Mouse (Mus musculus): ENCODE measurements at regions not wholly inside any gene's neighbourhood (a gene's known extent, or its start where the extent isn't known, plus 50 kb on each side); places are given as distances from the start of the nearest gene placed in this dataset.

GRCm38 (mm10) chr14:82745383-82745782, 1698.0 kb upstream of the Pcdh17 start:
- no peak overlapping the region for H3K4me2 ChIP-seq (replicated peaks)
- no peak overlapping the region for H3K4me3 ChIP-seq
- H3K9me3 ChIP-seq: no peaks in the 10 kb centered on the region
- H3K9ac ChIP-seq (replicated peaks): no peak overlapping the region
- WGBS: 40% methylated on average over 2 of the region's 2 CpGs
- ATAC-seq (replicated peaks): no peak
- no peak overlapping the region for H3K27ac ChIP-seq (replicated peaks)
- H3K4me1 ChIP-seq: no peaks in the 10 kb centered on the region
- no peaks in the 10 kb centered on the region for H3K27me3 ChIP-seq
- H3K36me3 ChIP-seq: no peaks in the 10 kb centered on the region

GRCm38 (mm10) chr14:82758144-82758543, 1685.2 kb upstream of the Pcdh17 start:
- peak; percentile 41; the same call in 1 of the 2 replicates for ATAC-seq (replicated peaks)
- no peaks in the 10 kb centered on the region for H3K36me3 ChIP-seq
- no peak overlapping the region for H3K9ac ChIP-seq (replicated peaks)
- no peak overlapping the region for H3K27ac ChIP-seq (replicated peaks)
- H3K27me3 ChIP-seq: no peaks in the 10 kb centered on the region
- no peaks in the 10 kb centered on the region for H3K4me1 ChIP-seq
- H3K4me2 ChIP-seq (replicated peaks): no peak overlapping the region
- no peaks in the 10 kb centered on the region for H3K9me3 ChIP-seq
- no peak overlapping the region for H3K4me3 ChIP-seq

Data from forebrain, embryonic 15.5 days (tissue).